Mouse (Mus musculus) bone marrow, adult 2 months (tissue): ENCODE results near the gene Brd4.

Experiments used
- CTCF ChIP-seq: fragments of 200-500 bp; IDR thresholded peaks from 2 replicates; pipeline ENCODE4 v1.5.1; 2011; ENCODE audit warnings: low read length, control low read depth; ENCODE audit not compliant: control insufficient read depth, insufficient read depth
- POLR2A ChIP-seq: fragments of 200-500 bp; IDR thresholded peaks from 2 replicates; pipeline ENCODE4 v1.6.1; 2011; ENCODE audit warnings: low read depth, mild to moderate bottlenecking, control low read depth, low read length, borderline replicate concordance; ENCODE audit not compliant: control insufficient read depth

GRCm38 (mm10) chr17:32268096-32268495 lies 16.4 kb downstream of the Brd4 start:
- TF ChIP-seq CTCF (no peak), POLR2A (no peak)
